Mouse (Mus musculus) spleen, adult 18-20 months (tissue): ENCODE measurements around the gene Gm45808.
A peak's percentile ranks its signal among the peaks of the same experiment; 100 is the strongest.
"Not testable (repeated sequence)": the region's sequence is repeated elsewhere in the genome, so short reads cannot be mapped to it uniquely, and the experiment has no call there.

Experiments
- DNase-seq, 2 experiments: peaks; one replicate each; pipeline ENCODE4 v3.0.0; 2022; ENCODE audit warnings: mixed read lengths in 2 of 2

The Gm45808 gene

GRCm38 (mm10) chr7:45509181-45509882, 22.7 kb upstream of the Gm45808 start:
- no peak for DNase-seq

- no peak for DNase-seq
Observed at GRCm38 (mm10) chr7:45508561-45508960, 21.9 kb upstream of the Gm45808 start.

GRCm38 (mm10) chr7:45507583-45507982, 21.0 kb upstream of the Gm45808 start:
- DNase-seq, result no peak

GRCm38 (mm10) chr7:45498427-45498826, 11.8 kb upstream of the Gm45808 start:
- no peak for DNase-seq

GRCm38 (mm10) chr7:45494548-45494947, 7.9 kb upstream of the Gm45808 start:
- no peak for DNase-seq

GRCm38 (mm10) chr7:45492951-45493350, 6.3 kb upstream of the Gm45808 start:
- DNase-seq, result no peak

- DNase-seq, result no peak
Observed at GRCm38 (mm10) chr7:45492225-45492844, 5.7 kb upstream of the Gm45808 start.

- no peak for DNase-seq
Observed at GRCm38 (mm10) chr7:45491264-45491663, 4.7 kb upstream of the Gm45808 start.

GRCm38 (mm10) chr7:45490822-45491221, 4.2 kb upstream of the Gm45808 start:
- no peak for DNase-seq

GRCm38 (mm10) chr7:45489578-45489977, 3.0 kb upstream of the Gm45808 start:
- no peak for DNase-seq

- DNase-seq, result peak; percentile 47 to 58
Observed at GRCm38 (mm10) chr7:45488293-45489204, 1.9 kb upstream of the Gm45808 start, which contains the start of gene Dhdh. Gene Dhdh (minus strand): TSS chr7:45488805.

GRCm38 (mm10) chr7:45487861-45488292, 1.3 kb upstream of the Gm45808 start:
- DNase-seq, result no peak

- DNase-seq, result no peak
Observed at GRCm38 (mm10) chr7:45486158-45486557, 453 bp downstream of the Gm45808 start.

- DNase-seq, result not testable (repeated sequence)
Observed at GRCm38 (mm10) chr7:45484985-45485384, 1.6 kb downstream of the Gm45808 start.

- DNase-seq, result no peak
Observed at GRCm38 (mm10) chr7:45482166-45482565, 4.4 kb downstream of the Gm45808 start.

GRCm38 (mm10) chr7:45481374-45481927, 5.2 kb downstream of the Gm45808 start, which contains the start of gene Tulp2:
Gene Tulp2 (plus strand): TSS chr7:45481877.
- peak; percentile 22 to 59 for DNase-seq

GRCm38 (mm10) chr7:45480310-45480709, 6.3 kb downstream of the Gm45808 start:
- DNase-seq, result not testable (repeated sequence)

- DNase-seq, result no peak
Observed at GRCm38 (mm10) chr7:45478774-45479173, 7.8 kb downstream of the Gm45808 start.

GRCm38 (mm10) chr7:45477003-45477402, 9.6 kb downstream of the Gm45808 start:
- DNase-seq, result peak in 1 of 2 experiments; percentile 62

GRCm38 (mm10) chr7:45476453-45476852, 10.2 kb downstream of the Gm45808 start:
- DNase-seq, result no peak

GRCm38 (mm10) chr7:45475291-45475969, 11.2 kb downstream of the Gm45808 start:
- DNase-seq, result no peak

GRCm38 (mm10) chr7:45470869-45471268, 15.7 kb downstream of the Gm45808 start:
- DNase-seq, result peak; percentile 39 to 78
